Mouse (Mus musculus): ENCODE results near the gene Itpr2.

Itpr2 gene

GRCm38 (mm10) chr6:146501866-146502804 lies at the start of gene Itpr2:
TSS of gene Itpr2 (minus strand) at chr6:146502223.
- in situ Hi-C loops (cut with MboI; ENCODE audit: unreplicated experiment in 2 of 2) = loop anchor here in 1 of 2 experiments (5.0 kb wide), 1 partner anchor 75 kb away; the partner anchor contains the start of genes Fgfr1op2 and Ints13

- in situ Hi-C loops (cut with MboI; ENCODE audit: unreplicated experiment in 2 of 2) = no loop called here
These were observed 49.3 kb upstream of the Itpr2 start for GRCm38 (mm10) chr6:146551326-146551725.

- in situ Hi-C loops (cut with MboI; ENCODE audit: unreplicated experiment in 2 of 2) = no loop called here
These were observed 48.4 kb upstream of the Itpr2 start for GRCm38 (mm10) chr6:146550421-146550820.

GRCm38 (mm10) chr6:146545289-146545865 lies 43.4 kb upstream of the Itpr2 start:
- in situ Hi-C loops (cut with MboI; ENCODE audit: unreplicated experiment in 2 of 2) = no loop called here

- in situ Hi-C loops (cut with MboI; ENCODE audit: unreplicated experiment in 2 of 2) = no loop called here
These were observed 42.6 kb upstream of the Itpr2 start for GRCm38 (mm10) chr6:146544622-146545021.

- in situ Hi-C loops (cut with MboI; ENCODE audit: unreplicated experiment in 2 of 2) = no loop called here
These were observed 38.4 kb upstream of the Itpr2 start for GRCm38 (mm10) chr6:146540386-146540785.

GRCm38 (mm10) chr6:146538661-146539060 lies 36.6 kb upstream of the Itpr2 start:
- in situ Hi-C loops (cut with MboI; ENCODE audit: unreplicated experiment in 2 of 2) = no loop called here

- in situ Hi-C loops (cut with MboI; ENCODE audit: unreplicated experiment in 2 of 2) = no loop called here
These were observed 36.0 kb upstream of the Itpr2 start for GRCm38 (mm10) chr6:146538071-146538470.

GRCm38 (mm10) chr6:146537111-146537510 lies 35.1 kb upstream of the Itpr2 start:
- in situ Hi-C loops (cut with MboI; ENCODE audit: unreplicated experiment in 2 of 2) = no loop called here

GRCm38 (mm10) chr6:146535501-146535900 lies 33.5 kb upstream of the Itpr2 start:
- in situ Hi-C loops (cut with MboI; ENCODE audit: unreplicated experiment in 2 of 2) = no loop called here

- in situ Hi-C loops (cut with MboI; ENCODE audit: unreplicated experiment in 2 of 2) = no loop called here
These were observed 31.1 kb upstream of the Itpr2 start for GRCm38 (mm10) chr6:146533146-146533545.

- in situ Hi-C loops (cut with MboI; ENCODE audit: unreplicated experiment in 2 of 2) = no loop called here
These were observed 28.7 kb upstream of the Itpr2 start for GRCm38 (mm10) chr6:146530769-146531168.

- in situ Hi-C loops (cut with MboI; ENCODE audit: unreplicated experiment in 2 of 2) = no loop called here
These were observed 28.3 kb upstream of the Itpr2 start for GRCm38 (mm10) chr6:146530363-146530762.

- in situ Hi-C loops (cut with MboI; ENCODE audit: unreplicated experiment in 2 of 2) = no loop called here
These were observed 25.5 kb upstream of the Itpr2 start for GRCm38 (mm10) chr6:146527537-146527936.

GRCm38 (mm10) chr6:146525500-146525899 lies 23.5 kb upstream of the Itpr2 start:
- in situ Hi-C loops (cut with MboI; ENCODE audit: unreplicated experiment in 2 of 2) = no loop called here

- in situ Hi-C loops (cut with MboI; ENCODE audit: unreplicated experiment in 2 of 2) = no loop called here
These were observed 19.6 kb upstream of the Itpr2 start for GRCm38 (mm10) chr6:146521456-146522245.

GRCm38 (mm10) chr6:146519019-146519418 lies 17.0 kb upstream of the Itpr2 start:
- in situ Hi-C loops (cut with MboI; ENCODE audit: unreplicated experiment in 2 of 2) = loop anchor here in 1 of 2 experiments (5.0 kb wide), 1 partner anchor 58 kb away; the partner anchor contains the start of genes Fgfr1op2 and Ints13

GRCm38 (mm10) chr6:146515936-146516335 lies 13.9 kb upstream of the Itpr2 start:
- in situ Hi-C loops (cut with MboI; ENCODE audit: unreplicated experiment in 2 of 2) = loop anchor here in 1 of 2 experiments (5.0 kb wide), 1 partner anchor 61 kb away; the partner anchor contains the start of genes Fgfr1op2 and Ints13

GRCm38 (mm10) chr6:146514531-146514948 lies 12.5 kb upstream of the Itpr2 start:
- in situ Hi-C loops (cut with MboI; ENCODE audit: unreplicated experiment in 2 of 2) = no loop called here

GRCm38 (mm10) chr6:146513899-146514298 lies 11.9 kb upstream of the Itpr2 start:
- in situ Hi-C loops (cut with MboI; ENCODE audit: unreplicated experiment in 2 of 2) = no loop called here

GRCm38 (mm10) chr6:146513384-146513783 lies 11.4 kb upstream of the Itpr2 start:
- in situ Hi-C loops (cut with MboI; ENCODE audit: unreplicated experiment in 2 of 2) = no loop called here

Data from v-Abl transformed pro-B cells (cell line).